12 mouse cellular contexts compared by ENCODE assay signal in genomic region chr5:122144825-122145224, GRCm38 (mm10). TPM values are rescaled to one million over a fixed set of nuclear protein-coding genes. Genes with fewer than 3 reads are reported as not detected.
DNase-seq lines count a peak whose midpoint lies in the region; ATAC-seq and TF ChIP-seq lines count a peak whose summit lies in the region.
"Had no signal": no experiment of that assay in that cellular context is flagged by ENCODE, and none has a peak within 500 bp of the region (broad histone marks: within the 10 kb centered on the region; RNA-seq: fewer than 3 reads in every experiment).

No protein-coding gene starts in this region.

- no peak for ATAC-seq in liver, embryonic 15.5 days (ENCODE audit: insufficient read depth)

- 70% methylated on average over 4 of the region's 4 CpGs for WGBS in spleen, adult 2 months
- 57% methylated on average over 4 of the region's 4 CpGs for WGBS in liver, embryonic 15.5 days (ENCODE audit: insufficient replicate concordance)

- intact Hi-C loops in gastrocnemius, adult 2 months (cut with DNase I): no loop called here

- TF ChIP-seq POLR2A in spleen, adult 2 months (IDR thresholded peaks at IDR 0.05; ENCODE audit: low read depth, low read length): no peak

- no peak overlapping the region for H3K9ac ChIP-seq in liver, embryonic 15.5 days
- H3K9ac ChIP-seq: embryonic facial prominence, embryonic 12.5 days had no signal

- no peaks in the 10 kb centered on the region for H3K27me3 ChIP-seq in spleen, adult 2 months (ENCODE audit: control insufficient read depth, insufficient read depth, low read length)
- no peaks in the 10 kb centered on the region for H3K27me3 ChIP-seq in liver, embryonic 15.5 days
- H3K27me3 ChIP-seq: embryonic facial prominence, embryonic 12.5 days had no signal

- TF ChIP-seq CTCF in gastrocnemius, adult 2 months (IDR thresholded peaks at IDR 0.05): no peak
- TF ChIP-seq CTCF in spleen, adult 2 months (IDR thresholded peaks at IDR 0.05; ENCODE audit: extremely low read depth, insufficient read depth, insufficient read length, insufficient replicate concordance): no peak

- no peaks in the 10 kb centered on the region for H3K9me3 ChIP-seq in liver, embryonic 15.5 days (replicated peaks)
- H3K9me3 ChIP-seq: embryonic facial prominence, embryonic 12.5 days had no signal

- H3K4me3 ChIP-seq in gastrocnemius, adult 2 months: peak overlapping the region; percentile 70
- no peak overlapping the region for H3K4me3 ChIP-seq in spleen, adult 2 months (ENCODE audit: extremely low read depth, insufficient read depth, insufficient read length)
- H3K4me3 ChIP-seq in liver, embryonic 15.5 days (replicated peaks): 0 out of 2 replicates have a peak overlapping the region, but pooled peaks have one; percentile 56
- H3K4me3 ChIP-seq: embryonic facial prominence, embryonic 12.5 days had no signal

- peak overlapping the region; percentile 91 for H3K27ac ChIP-seq in gastrocnemius, adult 2 months
- peak overlapping the region; percentile 34 for H3K27ac ChIP-seq in spleen, adult 2 months (ENCODE audit: insufficient read depth, low read length)
- H3K27ac ChIP-seq in liver, embryonic 15.5 days (replicated peaks): peak overlapping the region; percentile 77

- H3K36me3 ChIP-seq in spleen, adult 2 months (ENCODE audit: control insufficient read depth, insufficient read depth, low read length): no peaks in the 10 kb centered on the region
- no peaks in the 10 kb centered on the region for H3K36me3 ChIP-seq in liver, embryonic 15.5 days (replicated peaks)
- H3K36me3 ChIP-seq: embryonic facial prominence, embryonic 12.5 days had no signal

- no peak for DNase-seq in gastrocnemius, adult 2 months
- no peak for DNase-seq in gastrocnemius, adult 8-10 months (ENCODE audit: low spot score in 2 of 2)
- no peak for DNase-seq in spleen, adult 2 months (ENCODE audit: low read depth in 1 of 2, low spot score in 2 of 2)
- no peak for DNase-seq in spleen, postnatal 4 days (ENCODE audit: low spot score in 2 of 2)
- DNase-seq in layer of hippocampus, postnatal 14 days (ENCODE audit: low spot score in 2 of 2): no peak
- DNase-seq in Muller cell, postnatal 12 days (ENCODE audit: inconsistent ontology term): no peak
- no peak for DNase-seq in urinary bladder, postnatal 10 days (ENCODE audit: low spot score)
- DNase-seq: gastrocnemius, postnatal 10 days; kidney, adult 9 months; left cerebral cortex, postnatal 4 days had no signal

- H3K4me1 ChIP-seq in spleen, adult 2 months (ENCODE audit: control insufficient read depth, insufficient read depth, insufficient read length): peaks cover 6% of the 10 kb centered on the region; the same call in 1 of the 2 replicates
- H3K4me1 ChIP-seq in liver, embryonic 15.5 days (replicated peaks): peaks cover 32% of the 10 kb centered on the region

- H3K4me2 ChIP-seq in liver, embryonic 15.5 days: peak overlapping the region; percentile 73

RNA-seq across cellular contexts. Expression of gene Ccdc63, which starts 4.2 kb away (rescaled TPM):
- total RNA-seq in gastrocnemius, adult 2 months (2021): not detected
- under 1 TPM in 1 of 4 experiments, not detected in 3; 0.13 TPM for total RNA-seq in gastrocnemius, adult 8-10 months (2022)
- 0.12 and 0.16 TPM in 2 replicates for polyA plus RNA-seq in spleen, adult 2 months (2012; rRNA removed)
- 0.10 and 0.12 TPM in 2 replicates for polyA plus RNA-seq in liver, embryonic 15.5 days (2015; fragmentation: Nextera tagmentation; extraction: Ambion mirVana)
- total RNA-seq in layer of hippocampus, postnatal 14 days (2021): 1 to 10 TPM in 1 of 2 experiments, under 1 TPM in 1; 0.74 to 2.2 TPM
- total RNA-seq: gastrocnemius, postnatal 10 days had no signal
- polyA plus RNA-seq: embryonic facial prominence, embryonic 12.5 days had no signal

RNA-seq across cellular contexts. Expression of gene Ppp1cc, which starts 13.3 kb away (rescaled TPM):
- total RNA-seq in gastrocnemius, adult 2 months (2021): 100 to 1,000 TPM; 154 to 155 TPM
- 100 to 1,000 TPM; 108 to 221 (median 143) TPM for total RNA-seq in gastrocnemius, adult 8-10 months (2022)
- 73.9 and 90.0 TPM in 2 replicates for polyA plus RNA-seq in spleen, adult 2 months (2012; rRNA removed)
- 142 and 147 TPM in 2 replicates for polyA plus RNA-seq in liver, embryonic 15.5 days (2015; fragmentation: Nextera tagmentation; extraction: Ambion mirVana)
- 100 to 1,000 TPM; 198 to 200 TPM for total RNA-seq in layer of hippocampus, postnatal 14 days (2021)

RNA-seq across cellular contexts. Expression of gene Myl2, which starts 44.1 kb away (rescaled TPM):
- 1,000 to 10,000 TPM in 1 of 2 experiments, 100 to 1,000 TPM in 1; 776 to 2,566 TPM for total RNA-seq in gastrocnemius, adult 2 months (2021)
- total RNA-seq in gastrocnemius, adult 8-10 months (2022): 1,000 to 10,000 TPM in 1 of 4 experiments, 100 to 1,000 TPM in 3; 818 to 1,021 (median 841) TPM
- polyA plus RNA-seq in spleen, adult 2 months (2012; rRNA removed): 0.46 TPM in 1 of 2 replicates, not detected in the other
- 3.9 and 4.2 TPM in 2 replicates for polyA plus RNA-seq in liver, embryonic 15.5 days (2015; fragmentation: Nextera tagmentation; extraction: Ambion mirVana)
- total RNA-seq in layer of hippocampus, postnatal 14 days (2021): 1 to 10 TPM; 1.6 TPM
- total RNA-seq: left cerebral cortex, postnatal 4 days had no signal

Comparison
In these comparisons a context has a peak if more than half of its experiments do, and no peak if none do; other contexts are left out.
1. H3K27ac ChIP-seq: peak in every context shown above with its lines; median percentile 91 in gastrocnemius, adult 2 months; 77 in liver, embryonic 15.5 days; 34 in spleen, adult 2 months.
2. RNA of gene Myl2, which starts 44.1 kb away (total RNA-seq): 776 to 2,566 TPM in gastrocnemius, adult 2 months and 818 to 1,021 TPM in gastrocnemius, adult 8-10 months; 1.6 TPM in layer of hippocampus, postnatal 14 days; every median in the first group is over 100 times any median in the second.